Mouse (Mus musculus): ENCODE measurements at regions not wholly inside any gene's neighbourhood (a gene's known extent, or its start where the extent isn't known, plus 50 kb on each side); places are given as distances from the start of the nearest gene placed in this dataset.
"Not testable (repeated sequence)": the region's sequence is repeated elsewhere in the genome, so short reads cannot be mapped to it uniquely, and the experiment has no call there.

GRCm38 (mm10) chr5:18502831-18503230 lies 142.7 kb upstream of the Gnai1 start:
- DNase-seq, result no peak

- no peak for DNase-seq
Measured at GRCm38 (mm10) chr5:18494305-18494704, 134.2 kb upstream of the Gnai1 start.

- no peak for DNase-seq
Measured at GRCm38 (mm10) chr5:18489709-18490108, 129.6 kb upstream of the Gnai1 start.

- DNase-seq, result no peak
Measured at GRCm38 (mm10) chr5:18487076-18487772, 127.1 kb upstream of the Gnai1 start.

GRCm38 (mm10) chr5:18484376-18484775 lies 124.2 kb upstream of the Gnai1 start:
- no peak for DNase-seq

GRCm38 (mm10) chr5:18478420-18478819 lies 118.3 kb upstream of the Gnai1 start:
- DNase-seq, result no peak

- DNase-seq, result no peak
Measured at GRCm38 (mm10) chr5:18477372-18478017, 117.3 kb upstream of the Gnai1 start.

GRCm38 (mm10) chr5:18472114-18472513 lies 112.0 kb upstream of the Gnai1 start:
- no peak for DNase-seq

GRCm38 (mm10) chr5:18457771-18458170 lies 97.6 kb upstream of the Gnai1 start:
- DNase-seq, result no peak

- DNase-seq, result no peak
Measured at GRCm38 (mm10) chr5:18456196-18456595, 96.0 kb upstream of the Gnai1 start.

GRCm38 (mm10) chr5:18452871-18453757 lies 93.0 kb upstream of the Gnai1 start:
- not testable (repeated sequence) for DNase-seq

- DNase-seq, result no peak
Measured at GRCm38 (mm10) chr5:18449261-18449660, 89.1 kb upstream of the Gnai1 start.

GRCm38 (mm10) chr5:18448330-18448670 lies 88.1 kb upstream of the Gnai1 start:
- no peak for DNase-seq

GRCm38 (mm10) chr5:18447665-18448329 lies 87.6 kb upstream of the Gnai1 start:
- DNase-seq, result no peak

- DNase-seq, result peak; percentile 37
Measured at GRCm38 (mm10) chr5:18445969-18446368, 85.8 kb upstream of the Gnai1 start.

GRCm38 (mm10) chr5:18439986-18440385 lies 79.8 kb upstream of the Gnai1 start:
- DNase-seq, result no peak

GRCm38 (mm10) chr5:18439281-18439680 lies 79.1 kb upstream of the Gnai1 start:
- DNase-seq, result no peak

GRCm38 (mm10) chr5:18436099-18436748 lies 76.1 kb upstream of the Gnai1 start:
- DNase-seq, result no peak

GRCm38 (mm10) chr5:18434245-18434644 lies 74.1 kb upstream of the Gnai1 start:
- DNase-seq, result no peak

- no peak for DNase-seq
Measured at GRCm38 (mm10) chr5:18433287-18433686, 73.1 kb upstream of the Gnai1 start.

GRCm38 (mm10) chr5:18425098-18425497 lies 64.9 kb upstream of the Gnai1 start:
- DNase-seq, result no peak

- DNase-seq, result no peak
Measured at GRCm38 (mm10) chr5:18414892-18415291, 54.7 kb upstream of the Gnai1 start.

All from adrenal gland, adult 2 months (tissue).